Mouse (Mus musculus) bone marrow, adult 2 months (tissue): ENCODE results near the gene Farsb.

Experiments used
- CTCF ChIP-seq: fragments of 200-500 bp; IDR thresholded peaks from 2 replicates; pipeline ENCODE4 v1.5.1; 2011; ENCODE audit warnings: low read length, control low read depth; ENCODE audit not compliant: control insufficient read depth, insufficient read depth
- POLR2A ChIP-seq: fragments of 200-500 bp; IDR thresholded peaks from 2 replicates; pipeline ENCODE4 v1.6.1; 2011; ENCODE audit warnings: low read depth, mild to moderate bottlenecking, control low read depth, low read length, borderline replicate concordance; ENCODE audit not compliant: control insufficient read depth

DNA sequence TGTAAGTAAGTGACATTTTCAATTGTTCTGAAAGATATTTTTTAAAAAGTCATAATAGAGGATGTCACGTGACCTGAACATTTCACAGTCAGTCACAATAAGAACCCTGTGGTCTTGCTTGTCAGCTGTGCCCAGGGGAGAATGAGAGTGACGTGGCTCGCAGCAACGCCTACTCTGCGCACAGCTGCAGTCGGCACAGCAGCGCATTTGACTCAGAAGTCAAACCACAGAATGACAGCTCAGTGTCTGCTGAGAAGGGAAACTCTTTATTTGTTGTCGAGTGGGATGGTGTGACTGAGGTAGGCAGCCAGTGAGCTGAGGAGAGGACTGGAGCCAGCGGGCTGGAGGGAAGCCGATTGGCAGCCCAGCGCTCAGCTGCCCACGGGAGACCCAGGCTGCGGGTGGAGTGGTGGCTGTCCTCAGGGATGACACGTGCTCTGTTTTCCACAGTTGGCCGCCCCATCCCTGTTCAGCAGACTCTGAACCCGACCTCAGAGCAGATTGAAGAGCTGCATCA lies 48.9 kb upstream of the Farsb start:
- no peak for TF ChIP-seq CTCF
- TF ChIP-seq POLR2A, result no peak
